In genomic region chr5:147076026-147076798, GRCm38 (mm10) we compare ENCODE assay signal across 8 mouse cellular contexts. TPM values are rescaled to one million over a fixed set of nuclear protein-coding genes. Genes with fewer than 3 reads are reported as not detected.
DNase-seq lines count a peak whose midpoint lies in the region; ATAC-seq and TF ChIP-seq lines count a peak whose summit lies in the region.

Gene Lnx2, minus strand, starts transcription at chr5:147076586.

- H3K36me3 ChIP-seq in G1E (replicated peaks): peaks cover 40% of the 10 kb centered on the region
- H3K36me3 ChIP-seq in forebrain, embryonic 16.5 days (ENCODE audit: control insufficient read depth, insufficient read depth): no peaks in the 10 kb centered on the region
- peaks cover 4% of the 10 kb centered on the region; the same call in 1 of the 2 replicates for H3K36me3 ChIP-seq in lung, embryonic 14.5 days (ENCODE audit: insufficient read depth)
- no peaks in the 10 kb centered on the region; the same call in 1 of the 2 replicates for H3K36me3 ChIP-seq in thymus, adult 2 months (ENCODE audit: control insufficient read depth, insufficient read depth, low read length)

- H3K27ac ChIP-seq in forebrain, embryonic 16.5 days (ENCODE audit: low read length): peak within 1 kb of the TSS; percentile 83
- peak within 1 kb of the TSS; percentile 87 for H3K27ac ChIP-seq in layer of hippocampus, adult 2 months
- H3K27ac ChIP-seq in lung, embryonic 14.5 days (ENCODE audit: low read depth): peak within 1 kb of the TSS; percentile 97
- H3K27ac ChIP-seq in olfactory bulb, adult 2 months (ENCODE audit: insufficient read depth, low read depth, low read length): peak within 1 kb of the TSS; percentile 9
- H3K27ac ChIP-seq in thymus, adult 2 months (ENCODE audit: control insufficient read depth, insufficient read depth, low read length): peak within 1 kb of the TSS; percentile 79

- H3K9me3 ChIP-seq in G1E (replicated peaks): no peaks in the 10 kb centered on the region
- no peaks in the 10 kb centered on the region for H3K9me3 ChIP-seq in forebrain, embryonic 16.5 days (ENCODE audit: control insufficient read depth, low read length)
- H3K9me3 ChIP-seq in lung, embryonic 14.5 days (ENCODE audit: low read depth, low read length): no peaks in the 10 kb centered on the region

- no peaks in the 10 kb centered on the region for H3K27me3 ChIP-seq in G1E (ENCODE audit: insufficient read depth, low read length)
- no peaks in the 10 kb centered on the region for H3K27me3 ChIP-seq in forebrain, embryonic 16.5 days (replicated peaks; ENCODE audit: control insufficient read depth, insufficient read depth, low read length)
- H3K27me3 ChIP-seq in lung, embryonic 14.5 days (ENCODE audit: insufficient read depth, low read length): no peaks in the 10 kb centered on the region
- no peaks in the 10 kb centered on the region for H3K27me3 ChIP-seq in thymus, adult 2 months (ENCODE audit: control insufficient read depth, insufficient read depth, low read length)

- WGBS in forebrain, embryonic 16.5 days: under 1% methylated on average over 65 of the region's 65 CpGs
- under 1% methylated on average over 65 of the region's 65 CpGs for WGBS in lung, embryonic 14.5 days
- WGBS in olfactory bulb, adult 2 months: under 1% methylated on average over 65 of the region's 65 CpGs
- WGBS in thymus, adult 2 months: under 1% methylated on average over 65 of the region's 65 CpGs

- TF ChIP-seq CTCF in G1E (IDR thresholded peaks at IDR 0.05; ENCODE audit: low read depth, low read length): no peak
- TF ChIP-seq CTCF in layer of hippocampus, adult 2 months (conservative IDR thresholded peaks at IDR 0.05): peak; percentile 74
- TF ChIP-seq CTCF in lung, embryonic 14.5 days (IDR thresholded peaks at IDR 0.05; ENCODE audit: low read depth): peak; percentile 76
- peak; percentile 59 for TF ChIP-seq CTCF in olfactory bulb, adult 2 months (IDR thresholded peaks at IDR 0.05; ENCODE audit: insufficient read depth, low read depth, low read length)
- peak; percentile 80; the same call in 1 of the 2 replicates for TF ChIP-seq CTCF in thymus, adult 2 months (IDR thresholded peaks at IDR 0.05; ENCODE audit: borderline replicate concordance, control insufficient read depth, extremely low read depth, insufficient read depth, low read length, poor library complexity)

- DNase-seq in G1E (ENCODE audit: low spot score): peak; percentile 99
- DNase-seq in cerebellum, adult 18-20 months: peak; percentile 98 to 99
- peak; percentile 97 to 98 for DNase-seq in heart, postnatal 36 days
- peak; percentile 98 for DNase-seq in layer of hippocampus, adult 2 months (ENCODE audit: low spot score in 2 of 2)
- peak; percentile 99 for DNase-seq in lung, embryonic 14.5 days
- peak; percentile 99 for DNase-seq in thymus, adult 2 months

- peak; percentile 91 for ATAC-seq in G1E (ENCODE audit: extremely low read depth, insufficient number of reproducible peaks, low FRiP score, poor library complexity, severe bottlenecking)
- ATAC-seq in forebrain, embryonic 16.5 days: peak; percentile 99
- ATAC-seq in lung, embryonic 14.5 days (ENCODE audit: insufficient read depth): peak; percentile 98

- H3K4me2 ChIP-seq in forebrain, embryonic 16.5 days (ENCODE audit: low read length): peak within 1 kb of the TSS; percentile 72
- peak within 1 kb of the TSS; percentile 97 for H3K4me2 ChIP-seq in lung, embryonic 14.5 days

- intact Hi-C loops in heart, postnatal 36 days (cut with DNase I): loop anchor here (2.0 to 10.0 kb wide), 3 partner anchors 39 to 231 kb away; partner anchors contain the start of genes Gtf3a and Rasl11a

- TF ChIP-seq POLR2A in olfactory bulb, adult 2 months (IDR thresholded peaks at IDR 0.05; ENCODE audit: insufficient read depth, low read depth, low read length): 0 out of 2 replicates have a peak, but pooled peaks have one; percentile 22
- peak; percentile 55 for TF ChIP-seq POLR2A in thymus, adult 2 months (IDR thresholded peaks at IDR 0.05; ENCODE audit: control insufficient read depth, extremely low read depth, insufficient read depth, low read length, poor library complexity)

- H3K4me3 ChIP-seq in G1E (ENCODE audit: low read depth, low read length): peak within 1 kb of the TSS; percentile 96
- H3K4me3 ChIP-seq in forebrain, embryonic 16.5 days (replicated peaks; ENCODE audit: low read length): peak within 1 kb of the TSS; percentile 81
- H3K4me3 ChIP-seq in layer of hippocampus, adult 2 months: peak within 1 kb of the TSS; percentile 82
- peak within 1 kb of the TSS; percentile 82 for H3K4me3 ChIP-seq in lung, embryonic 14.5 days (ENCODE audit: low read depth, low read length)
- H3K4me3 ChIP-seq in olfactory bulb, adult 2 months (ENCODE audit: insufficient read depth, low read depth, low read length): peak within 1 kb of the TSS; percentile 84
- peak within 1 kb of the TSS; percentile 93 for H3K4me3 ChIP-seq in thymus, adult 2 months (ENCODE audit: control insufficient read depth, insufficient read depth, low read length)

- peaks cover 36% of the 10 kb centered on the region for H3K4me1 ChIP-seq in G1E (ENCODE audit: insufficient read depth, low read depth, low read length)
- peaks cover 18% of the 10 kb centered on the region for H3K4me1 ChIP-seq in forebrain, embryonic 16.5 days (replicated peaks; ENCODE audit: control insufficient read depth, insufficient read depth, low read length)
- peaks cover 23% of the 10 kb centered on the region for H3K4me1 ChIP-seq in lung, embryonic 14.5 days (ENCODE audit: insufficient read depth)
- no peaks in the 10 kb centered on the region for H3K4me1 ChIP-seq in olfactory bulb, adult 2 months (ENCODE audit: control insufficient read depth, insufficient read depth, low read length)
- peaks cover 10% of the 10 kb centered on the region for H3K4me1 ChIP-seq in thymus, adult 2 months (replicated peaks; ENCODE audit: control insufficient read depth, insufficient read depth, low read length)

- H3K9ac ChIP-seq in forebrain, embryonic 16.5 days (replicated peaks; ENCODE audit: low read depth, low read length): peak within 1 kb of the TSS; percentile 77
- H3K9ac ChIP-seq in lung, embryonic 14.5 days: peak within 1 kb of the TSS; percentile 88

RNA-seq across cellular contexts. Expression of gene Lnx2, which starts in this region (rescaled TPM):
- total RNA-seq in G1E (2014; fragmentation: Nextera tagmentation): 28.4 and 34.4 TPM in 2 replicates
- 13.1 TPM in 2 replicates for total RNA-seq in G1E (2017)
- 15.9 and 18.8 TPM in 2 replicates for polyA plus RNA-seq in G1E (2012)
- polyA plus RNA-seq in forebrain, embryonic 16.5 days (2015; fragmentation: Nextera tagmentation; extraction: Ambion mirVana): 12.8 and 14.3 TPM in 2 replicates
- 10 to 100 TPM in 1 of 2 experiments, 1 to 10 TPM in 1; 10.0 to 10.8 TPM for total RNA-seq in heart, postnatal 36 days (2021)
- 1 to 10 TPM; 5.5 to 6.6 TPM for total RNA-seq in layer of hippocampus, adult 2 months (2021)
- 19.3 and 19.9 TPM in 2 replicates for polyA plus RNA-seq in lung, embryonic 14.5 days (2014; fragmentation: Nextera tagmentation; extraction: Ambion mirVana)
- polyA plus RNA-seq in olfactory bulb, adult 2 months (2012; ENCODE audit: insufficient read depth, insufficient read length, low replicate concordance, missing spikeins): not detected in 2 replicates
- polyA plus RNA-seq in thymus, adult 2 months (2012; rRNA removed): 48.3 and 54.5 TPM in 2 replicates

Comparison
In these comparisons a context has a peak if more than half of its experiments do, and no peak if none do; other contexts are left out.
1. Peak in every context shown above with its lines: DNase-seq, ATAC-seq, H3K4me3 ChIP-seq and H3K27ac ChIP-seq.
2. RNA of gene Lnx2 (polyA plus RNA-seq): 48.3 to 54.5 TPM in thymus, adult 2 months, 19.3 to 19.9 TPM in lung, embryonic 14.5 days, 15.9 to 18.8 TPM in G1E and 12.8 to 14.3 TPM in forebrain, embryonic 16.5 days; not detected in olfactory bulb, adult 2 months; every median in the first group is over 10 times any median in the second.
3. H3K27ac ChIP-seq: peak in every context shown above with its lines; median percentile 97 in lung, embryonic 14.5 days; 87 in layer of hippocampus, adult 2 months; 83 in forebrain, embryonic 16.5 days; 79 in thymus, adult 2 months; 9 in olfactory bulb, adult 2 months.